Mouse (Mus musculus): Measurements from ENCODE around the gene Iqcc.

DNA sequence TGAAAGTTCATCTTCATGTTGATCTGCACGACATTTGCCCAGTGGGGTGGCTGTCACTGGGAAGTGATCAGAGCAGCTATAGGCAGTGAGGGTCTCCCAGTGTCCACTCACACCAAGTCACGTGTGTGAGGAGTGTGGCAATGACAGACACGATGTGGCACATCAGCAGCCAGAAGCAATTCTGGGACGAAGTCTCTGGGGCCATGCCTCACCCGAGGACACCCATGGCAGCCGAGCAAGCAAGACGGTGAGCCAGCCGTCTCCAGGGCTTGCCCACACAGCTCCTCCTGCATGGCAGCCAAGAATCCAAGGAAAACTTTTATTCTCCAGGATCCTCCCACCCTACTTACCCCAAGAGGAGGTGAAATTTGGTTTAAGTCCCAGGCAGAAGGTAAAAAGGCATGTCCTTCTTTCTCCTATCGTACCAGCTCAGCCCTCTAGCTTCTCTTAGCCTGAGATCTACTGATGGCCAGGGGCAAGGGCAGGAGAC, 3.1 kb downstream of the Iqcc start:
- TF ChIP-seq CTCF (IDR thresholded peaks at IDR 0.05; ENCODE audit: borderline replicate concordance, control insufficient read depth, extremely low read depth, insufficient read depth, low read length, poor library complexity) = no peak
- no peak for TF ChIP-seq POLR2A (IDR thresholded peaks at IDR 0.05; ENCODE audit: control insufficient read depth, extremely low read depth, insufficient read depth, low read length, poor library complexity)

Measured in thymus, adult 2 months (tissue).